Mouse (Mus musculus) limb, embryonic 14.5 days (tissue): ENCODE results near the gene Mrtfa. TPM values are rescaled to one million over a fixed set of nuclear protein-coding genes. Genes with fewer than 3 reads are reported as not detected.

ENCODE experiments used
- ATAC-seq: fragments of 200-750 bp; cut with Nextera tagmentation; 2 replicates; pipeline ENCODE4 v1.8.0; 2017; ENCODE audit warnings: low read depth, moderate number of reproducible peaks, moderate TSS enrichment; ENCODE audit not compliant: low FRiP score
- DNase-seq: peaks from one replicate; pipeline ENCODE4 v3.0.0-alpha.2; 2015; ENCODE audit warnings: low spot score
- H3K27ac ChIP-seq: fragments of 300-500 bp; sonication (generic); replicated peaks from 2 replicates; pipeline ENCODE4 v1.5.1; 2014; ENCODE audit warnings: low read depth, mild to moderate bottlenecking, low read length, moderate library complexity, mixed read lengths
- H3K27me3 ChIP-seq: fragments of 300-500 bp; sonication (generic); 2 replicates; pipeline ENCODE4 v1.6.1; 2014; ENCODE audit warnings: low read length, mixed read lengths; ENCODE audit not compliant: control insufficient read depth, insufficient read depth
- H3K36me3 ChIP-seq: fragments of 300-500 bp; sonication (generic); 2 replicates; pipeline ENCODE4 v1.6.1; 2014; ENCODE audit warnings: mild to moderate bottlenecking, low read length, moderate library complexity, mixed read lengths; ENCODE audit not compliant: control insufficient read depth, insufficient read depth
- H3K4me1 ChIP-seq: fragments of 300-500 bp; sonication (generic); 2 replicates; pipeline ENCODE4 v1.6.1; 2014; ENCODE audit warnings: antibody characterized with exemption, low read length, mixed read lengths; ENCODE audit not compliant: control insufficient read depth, insufficient read depth
- H3K4me2 ChIP-seq: fragments of 300-500 bp; sonication (generic); replicated peaks from 2 replicates; pipeline ENCODE4 v1.6.1; 2014; ENCODE audit warnings: low read depth, mild to moderate bottlenecking, low read length, moderate library complexity; ENCODE audit not compliant: severe bottlenecking
- H3K4me3 ChIP-seq: fragments of 300-500 bp; sonication (generic); replicated peaks from 2 replicates; pipeline ENCODE4 v1.5.1; 2014; ENCODE audit warnings: low read length
- H3K9ac ChIP-seq: fragments of 300-500 bp; sonication (generic); 2 replicates; pipeline ENCODE4 v1.6.1; 2014; ENCODE audit warnings: mild to moderate bottlenecking, low read depth, low read length, moderate library complexity; ENCODE audit not compliant: severe bottlenecking
- H3K9me3 ChIP-seq: fragments of 300-500 bp; sonication (generic); 2 replicates; pipeline ENCODE4 v1.6.1; 2016; ENCODE audit warnings: low read length; ENCODE audit not compliant: control insufficient read depth
- POLR2A ChIP-seq: fragments of 200-500 bp; IDR thresholded peaks from 2 replicates; pipeline ENCODE4 v1.8.0; 2012; ENCODE audit warnings: inconsistent platforms, mild to moderate bottlenecking, moderate library complexity, borderline replicate concordance; ENCODE audit not compliant: insufficient read depth, insufficient read length; ENCODE audit errors: extremely low read depth
- WGBS: fragments of 180-500 bp; shearing (Covaris S2); extraction: QIAGEN DNeasy Blood & Tissue Kit; methylation state at CpG from one replicate; pipeline ENCODE4 v1.1.7; 2014; 5-methylcytosine and 5-hydroxymethylcytosine counted together
- polyA plus RNA-seq, 2 experiments: library from polyadenylated mRNA; depleted of rRNA in 1 of 2; stranded (reverse) in 1 of 2; unstranded in 1 of 2; fragments of >200 nt; fragmentation: Nextera tagmentation in 1 of 2; extraction: Ambion mirVana in 1 of 2; gene quantifications; 2 replicates each; pipeline versions ENCODE4 v1.2.1 to v1.2.3; 2012 to 2014

The Mrtfa gene
- polyA plus RNA-seq, 2 experiments = 25.2 to 29.8 TPM

DNA sequence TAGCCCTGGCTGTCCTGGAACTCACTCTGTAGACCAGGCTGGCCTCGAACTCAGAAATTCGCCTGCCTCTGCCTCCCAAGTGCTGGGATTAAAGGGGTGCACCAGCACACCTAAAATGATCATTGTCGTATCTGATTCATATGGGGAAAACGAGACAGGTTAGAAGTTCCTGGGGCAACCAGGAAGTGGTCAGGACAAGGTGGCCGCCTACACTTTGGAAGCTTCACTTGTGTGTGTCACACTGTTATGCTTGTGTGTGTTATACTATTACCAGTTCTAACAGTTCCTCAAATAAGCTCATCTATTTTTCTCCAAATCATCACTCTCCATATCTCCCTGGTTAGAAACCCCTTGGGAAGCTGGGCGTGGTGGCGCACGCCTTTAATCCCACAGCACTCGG lies 110.2 kb downstream of the Mrtfa start:
- Histone ChIP-seq H3K36me3 (no peaks in the 10 kb centered on the region), H3K4me3 (no peak overlapping the region), H3K9me3 (no peaks in the 10 kb centered on the region), H3K9ac (no peak overlapping the region), H3K27ac (no peak overlapping the region), H3K4me2 (no peak overlapping the region), H3K4me1 (peaks cover 17% of the 10 kb centered on the region), H3K27me3 (no peaks in the 10 kb centered on the region)
- 97% methylated on average over 9 of the region's 9 CpGs for WGBS
- DNase-seq (no peak), ATAC-seq (no peak)
- no peak for TF ChIP-seq POLR2A

DNA sequence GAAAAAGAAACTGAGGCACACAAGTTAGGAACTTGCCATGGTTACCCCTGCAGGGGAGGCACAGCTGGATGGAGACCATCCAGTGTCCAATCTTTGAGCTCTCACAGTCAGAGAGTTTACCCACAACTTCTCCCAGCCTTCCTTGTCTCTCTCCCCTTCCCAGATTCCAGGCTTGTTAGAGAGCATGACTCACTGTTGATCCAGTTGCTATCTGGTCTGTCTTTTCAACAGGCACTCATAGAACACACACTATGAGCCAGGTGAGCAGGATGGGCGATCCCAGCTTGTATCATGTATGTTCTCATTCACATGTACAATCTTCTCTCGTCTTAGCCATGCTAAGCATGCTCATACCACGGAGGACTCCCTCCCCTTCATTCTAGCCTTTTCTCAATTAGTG lies 111.3 kb downstream of the Mrtfa start:
- no peak for DNase-seq
- Histone ChIP-seq H3K27ac (no peak overlapping the region), H3K9me3 (no peaks in the 10 kb centered on the region), H3K27me3 (no peaks in the 10 kb centered on the region), H3K4me3 (no peak overlapping the region), H3K4me1 (peaks cover 12% of the 10 kb centered on the region), H3K36me3 (no peaks in the 10 kb centered on the region), H3K9ac (no peak overlapping the region), H3K4me2 (no peak overlapping the region)
- WGBS = 90% methylated on average over 3 of the region's 3 CpGs
- no peak for TF ChIP-seq POLR2A
- no peak for ATAC-seq

DNA sequence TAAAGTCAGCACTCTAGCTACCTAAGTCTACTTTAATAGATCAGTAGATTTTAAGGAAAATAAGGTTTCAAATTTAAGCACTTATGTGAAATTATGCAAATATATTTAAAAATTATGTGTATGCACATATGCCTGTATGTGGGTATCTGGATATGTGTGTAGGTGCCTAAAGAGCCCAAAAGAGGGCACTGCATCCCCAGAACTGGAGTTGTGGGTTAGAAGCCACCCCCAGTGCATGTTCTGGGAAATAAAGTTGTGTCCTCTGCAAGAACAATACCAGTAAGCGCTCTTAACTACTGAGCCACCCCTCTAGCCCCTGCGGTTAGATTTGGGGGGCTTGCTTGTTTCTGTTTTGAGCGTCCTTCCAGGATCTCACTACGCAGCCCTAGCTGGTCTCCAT lies 113.0 kb downstream of the Mrtfa start:
- H3K4me2 ChIP-seq = no peak overlapping the region
- ATAC-seq = no peak
- H3K4me3 ChIP-seq = no peak overlapping the region
- no peak overlapping the region for H3K27ac ChIP-seq
- WGBS = 89% methylated on average over 4 of the region's 4 CpGs
- no peaks in the 10 kb centered on the region for H3K27me3 ChIP-seq
- TF ChIP-seq POLR2A = no peak
- H3K9me3 ChIP-seq = no peaks in the 10 kb centered on the region
- no peak for DNase-seq
- no peak overlapping the region for H3K9ac ChIP-seq
- H3K36me3 ChIP-seq = no peaks in the 10 kb centered on the region
- H3K4me1 ChIP-seq = peaks cover 4% of the 10 kb centered on the region; the same call in 1 of the 2 replicates

DNA sequence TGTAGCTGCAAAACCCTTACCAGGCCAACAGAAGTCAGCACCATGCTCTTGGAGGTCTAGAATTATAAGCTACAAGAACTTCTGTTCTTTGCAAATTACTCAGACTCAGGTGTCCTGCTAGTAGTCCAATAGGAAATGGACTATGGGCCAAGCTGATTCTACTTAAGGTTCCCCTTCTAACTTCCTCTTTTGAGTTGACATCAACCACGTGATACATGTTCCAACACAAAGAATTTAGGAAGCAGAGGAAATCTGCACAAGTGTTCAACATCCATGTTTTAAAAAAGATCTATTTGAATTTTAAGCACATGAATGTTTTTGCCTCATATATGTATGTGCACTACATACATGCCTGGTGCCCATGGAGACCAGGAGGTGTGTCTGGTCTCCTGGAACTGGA lies 116.0 kb downstream of the Mrtfa start:
- no peaks in the 10 kb centered on the region for H3K4me1 ChIP-seq
- no peak for TF ChIP-seq POLR2A
- no peak overlapping the region for H3K9ac ChIP-seq
- DNase-seq (no peak), ATAC-seq (no peak)
- 81% methylated on average over 1 of the region's 1 CpGs for WGBS
- H3K27me3 ChIP-seq = no peaks in the 10 kb centered on the region
- H3K4me2 ChIP-seq = no peak overlapping the region
- H3K27ac ChIP-seq = no peak overlapping the region
- H3K4me3 ChIP-seq = no peak overlapping the region
- H3K36me3 ChIP-seq = 0 out of 2 replicates have a peak, but pooled peaks cover 4% of the 10 kb centered on the region
- no peaks in the 10 kb centered on the region for H3K9me3 ChIP-seq

DNA sequence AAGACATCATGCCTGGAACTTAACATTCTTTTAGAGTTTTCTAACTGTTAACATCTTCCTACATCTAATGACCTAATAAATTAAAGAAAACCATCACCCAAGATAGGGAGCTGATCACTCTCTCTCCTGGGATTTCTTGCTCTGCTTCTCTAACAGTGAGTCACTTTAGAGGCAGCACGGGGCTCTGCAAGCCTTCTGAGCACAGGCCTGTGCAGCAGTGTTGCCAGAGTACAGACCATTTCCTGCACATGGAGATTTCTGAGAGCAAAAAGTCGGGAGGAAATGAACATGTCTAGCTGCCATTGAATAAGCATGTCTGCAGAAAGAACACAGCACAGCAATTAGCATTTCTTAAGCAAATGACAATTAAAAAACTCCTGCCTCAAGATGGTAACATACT lies 116.8 kb downstream of the Mrtfa start:
- Histone ChIP-seq H3K9me3 (no peaks in the 10 kb centered on the region), H3K27ac (no peak overlapping the region), H3K27me3 (no peaks in the 10 kb centered on the region), H3K4me3 (no peak overlapping the region), H3K4me2 (no peak overlapping the region), H3K36me3 (0 out of 2 replicates have a peak, but pooled peaks cover 4% of the 10 kb centered on the region), H3K4me1 (no peaks in the 10 kb centered on the region), H3K9ac (no peak overlapping the region)
- DNase-seq (no peak), ATAC-seq (no peak)
- WGBS = 40% methylated on average over 2 of the region's 2 CpGs
- TF ChIP-seq POLR2A = no peak

DNA sequence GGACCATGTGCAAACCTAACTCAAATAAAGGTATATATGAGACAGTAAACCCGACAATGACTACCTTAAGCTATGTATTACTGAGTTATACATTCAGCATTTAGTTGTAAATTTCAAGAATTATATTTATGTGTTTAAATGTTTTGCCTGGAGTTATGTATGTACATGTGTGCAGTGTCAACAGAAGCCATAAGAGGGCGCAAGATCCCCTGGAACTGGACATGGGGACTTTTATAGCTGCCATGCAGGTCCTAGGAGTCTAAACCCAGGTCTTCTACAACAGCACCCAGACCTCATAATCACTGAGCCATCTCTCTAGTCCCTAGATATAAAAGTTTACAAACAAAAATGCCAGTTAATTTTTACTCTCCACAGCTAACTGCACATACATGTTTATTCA lies 117.8 kb downstream of the Mrtfa start:
- WGBS = 82% methylated on average over 2 of the region's 2 CpGs
- no peak for DNase-seq
- Histone ChIP-seq H3K9me3 (no peaks in the 10 kb centered on the region), H3K4me3 (no peak overlapping the region), H3K4me2 (no peak overlapping the region), H3K27me3 (no peaks in the 10 kb centered on the region), H3K27ac (no peak overlapping the region), H3K4me1 (no peaks in the 10 kb centered on the region), H3K9ac (no peak overlapping the region), H3K36me3 (0 out of 2 replicates have a peak, but pooled peaks cover 4% of the 10 kb centered on the region)
- no peak for ATAC-seq
- no peak for TF ChIP-seq POLR2A
